17 mouse cellular contexts compared by ENCODE assay signal in the genomic region with DNA sequence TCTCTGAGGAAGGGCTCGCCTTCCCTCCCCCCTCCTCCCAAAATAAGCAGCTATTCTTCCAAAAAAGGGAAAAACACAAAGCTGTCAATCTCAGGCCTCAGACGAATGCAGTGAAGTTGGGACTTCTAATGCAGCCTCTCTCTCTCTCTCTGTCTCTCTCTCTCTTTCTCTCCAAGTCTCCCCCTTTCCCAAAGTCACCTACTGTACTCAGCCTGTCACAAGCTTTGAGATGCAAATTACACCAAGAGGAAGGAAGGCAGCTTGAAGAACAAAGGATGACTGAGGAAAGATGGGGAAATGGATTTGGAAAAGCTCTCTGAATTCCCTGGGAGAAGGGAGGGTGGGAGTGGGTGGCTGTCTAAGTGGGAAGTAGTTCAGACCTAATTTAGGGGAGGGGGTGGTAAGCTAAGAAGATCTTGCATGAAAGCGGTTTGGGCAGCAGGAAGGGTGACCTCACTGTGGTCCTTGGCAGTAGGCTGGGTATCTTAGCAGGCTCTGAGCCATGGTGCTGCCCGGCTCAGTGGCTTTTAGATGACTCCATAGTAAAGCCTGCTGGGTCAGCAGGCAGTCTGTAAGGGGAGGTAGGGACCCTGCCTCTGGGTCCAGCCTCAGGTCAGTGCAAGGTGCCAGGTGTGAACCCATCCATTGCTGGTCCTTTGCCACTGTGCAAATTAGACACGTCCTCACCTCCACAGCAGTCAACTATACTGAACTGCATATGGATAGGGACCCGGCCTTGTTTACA. TPM values are rescaled to one million over a fixed set of nuclear protein-coding genes. Genes with fewer than 3 reads are reported as not detected.
DNase-seq lines count a peak whose midpoint lies in the region; ATAC-seq and TF ChIP-seq lines count a peak whose summit lies in the region.
"Had no signal": no experiment of that assay in that cellular context is flagged by ENCODE, and none has a peak within 500 bp of the region (broad histone marks: within the 10 kb centered on the region; RNA-seq: fewer than 3 reads in every experiment).

No protein-coding gene starts in this region.

- DNase-seq in left cerebral cortex, adult 2 months (ENCODE audit: extremely low spot score in 1 of 2, low spot score in 2 of 2) = no peak
- no peak for DNase-seq in left cerebral cortex, postnatal 10 days (ENCODE audit: extremely low spot score in 1 of 2, low spot score in 2 of 2)
- no peak for DNase-seq in forebrain, embryonic 10.5 days (ENCODE audit: extremely low spot score, low spot score)
- no peak for DNase-seq in hindbrain, embryonic 14.5 days (ENCODE audit: low spot score)
- DNase-seq in embryo, embryonic 10 days (ENCODE audit: low spot score) = no peak
- DNase-seq in layer of hippocampus, adult 11-12 months (ENCODE audit: low spot score) = no peak
- DNase-seq: cerebellum, postnatal 14 days; gastrocnemius, postnatal 25 days; heart, postnatal 4 days; kidney, adult 8-10 months; right cerebral cortex, adult 18-20 months had no signal

- TF ChIP-seq CTCF in left cerebral cortex, adult 2 months (IDR thresholded peaks at IDR 0.05) = no peak

- no peak for ATAC-seq in hindbrain, embryonic 14.5 days (ENCODE audit: low FRiP score)
- ATAC-seq in neural tube, embryonic 15.5 days (ENCODE audit: low FRiP score) = no peak

- intact Hi-C loops in left cerebral cortex, adult 2 months (cut with DNase I) = no loop called here
- intact Hi-C loops in left cerebral cortex, postnatal 10 days (cut with DNase I) = no loop called here

- H3K27ac ChIP-seq in left cerebral cortex, adult 2 months = peak overlapping the region; percentile 76
- peak overlapping the region; percentile 36; the same call in 1 of the 2 replicates for H3K27ac ChIP-seq in forebrain, embryonic 10.5 days
- H3K27ac ChIP-seq in hindbrain, embryonic 14.5 days = 0 out of 2 replicates have a peak overlapping the region, but pooled peaks have one; percentile 20
- peak overlapping the region; percentile 48 for H3K27ac ChIP-seq in neural tube, embryonic 15.5 days (replicated peaks)
- H3K27ac ChIP-seq: embryonic facial prominence, embryonic 12.5 days; limb, embryonic 10.5 days; liver, embryonic 14.5 days had no signal

- 60% methylated on average over 6 of the region's 6 CpGs for WGBS in forebrain, embryonic 10.5 days
- WGBS in hindbrain, embryonic 14.5 days = 51% methylated on average over 6 of the region's 6 CpGs
- 56% methylated on average over 6 of the region's 6 CpGs for WGBS in neural tube, embryonic 15.5 days

- no peaks in the 10 kb centered on the region for H3K36me3 ChIP-seq in forebrain, embryonic 10.5 days (replicated peaks)
- H3K36me3 ChIP-seq in hindbrain, embryonic 14.5 days (replicated peaks; ENCODE audit: control insufficient read depth, insufficient read depth) = peaks cover 2% of the 10 kb centered on the region; the same call in 1 of the 2 replicates
- no peaks in the 10 kb centered on the region for H3K36me3 ChIP-seq in neural tube, embryonic 15.5 days
- H3K36me3 ChIP-seq: embryonic facial prominence, embryonic 12.5 days; heart, embryonic 12.5 days; limb, embryonic 10.5 days had no signal

- H3K27me3 ChIP-seq in forebrain, embryonic 10.5 days (ENCODE audit: poor library complexity, severe bottlenecking) = no peaks in the 10 kb centered on the region
- H3K27me3 ChIP-seq in hindbrain, embryonic 14.5 days (ENCODE audit: control insufficient read depth, insufficient read depth, low read length) = no peaks in the 10 kb centered on the region
- no peaks in the 10 kb centered on the region for H3K27me3 ChIP-seq in neural tube, embryonic 15.5 days (replicated peaks)
- H3K27me3 ChIP-seq: embryonic facial prominence, embryonic 12.5 days; heart, embryonic 12.5 days had no signal

- no peak overlapping the region for H3K9ac ChIP-seq in hindbrain, embryonic 14.5 days
- no peak overlapping the region for H3K9ac ChIP-seq in neural tube, embryonic 15.5 days (replicated peaks)
- H3K9ac ChIP-seq: embryonic facial prominence, embryonic 12.5 days; heart, embryonic 12.5 days; liver, embryonic 14.5 days had no signal

- peaks cover 33% of the 10 kb centered on the region for H3K4me1 ChIP-seq in forebrain, embryonic 10.5 days
- H3K4me1 ChIP-seq in hindbrain, embryonic 14.5 days (replicated peaks; ENCODE audit: control insufficient read depth, insufficient read depth, low read length) = peaks cover 20% of the 10 kb centered on the region
- H3K4me1 ChIP-seq in neural tube, embryonic 15.5 days = peaks cover 25% of the 10 kb centered on the region

- no peak overlapping the region for H3K4me2 ChIP-seq in hindbrain, embryonic 14.5 days (replicated peaks)
- no peak overlapping the region for H3K4me2 ChIP-seq in neural tube, embryonic 15.5 days
- H3K4me2 ChIP-seq: embryonic facial prominence, embryonic 12.5 days; heart, embryonic 12.5 days had no signal

- H3K4me3 ChIP-seq in left cerebral cortex, adult 2 months = no peak overlapping the region
- no peak overlapping the region for H3K4me3 ChIP-seq in forebrain, embryonic 10.5 days
- no peak overlapping the region for H3K4me3 ChIP-seq in hindbrain, embryonic 14.5 days (replicated peaks; ENCODE audit: low read length)
- no peak overlapping the region for H3K4me3 ChIP-seq in neural tube, embryonic 15.5 days (replicated peaks)
- H3K4me3 ChIP-seq: embryonic facial prominence, embryonic 12.5 days; heart, embryonic 12.5 days; limb, embryonic 10.5 days had no signal

- H3K9me3 ChIP-seq in forebrain, embryonic 10.5 days = no peaks in the 10 kb centered on the region
- H3K9me3 ChIP-seq in hindbrain, embryonic 14.5 days (ENCODE audit: control insufficient read depth, low read length) = no peaks in the 10 kb centered on the region
- no peaks in the 10 kb centered on the region for H3K9me3 ChIP-seq in neural tube, embryonic 15.5 days (replicated peaks)
- H3K9me3 ChIP-seq: embryonic facial prominence, embryonic 12.5 days; heart, embryonic 12.5 days; limb, embryonic 10.5 days had no signal

RNA-seq across cellular contexts. Expression of a gene that starts 55.8 kb away (rescaled TPM):
- total RNA-seq in left cerebral cortex, adult 2 months (2021) = 100 to 1,000 TPM; 178 to 185 TPM
- total RNA-seq in left cerebral cortex, postnatal 10 days (2021) = 100 to 1,000 TPM; 107 to 113 TPM
- 9.7 and 10.0 TPM in 2 replicates for polyA plus RNA-seq in forebrain, embryonic 10.5 days (2016; fragmentation: Nextera tagmentation; extraction: Ambion mirVana)
- polyA plus RNA-seq in hindbrain, embryonic 14.5 days (2014; fragmentation: Nextera tagmentation; extraction: Ambion mirVana) = 35.8 and 38.5 TPM in 2 replicates
- polyA plus RNA-seq in neural tube, embryonic 15.5 days (2015; fragmentation: Nextera tagmentation; extraction: Ambion mirVana) = 34.3 and 38.2 TPM in 2 replicates
- total RNA-seq: neutrophil, adult 5-6 weeks had no signal

Comparison
In these comparisons a context has a peak if more than half of its experiments do, and no peak if none do; other contexts are left out.
1. H3K27ac ChIP-seq: peak in every context shown above with its lines; median percentile 76 in left cerebral cortex, adult 2 months; 48 in neural tube, embryonic 15.5 days; 36 in forebrain, embryonic 10.5 days; 20 in hindbrain, embryonic 14.5 days.